ENCODE assay signal across 22 mouse cellular contexts in genomic region chr19:45329039-45329438, GRCm38 (mm10). TPM values are rescaled to one million over a fixed set of nuclear protein-coding genes. Genes with fewer than 3 reads are reported as not detected.
A peak's percentile ranks its signal among the peaks of the same experiment; 100 is the strongest.
DNase-seq lines count a peak whose midpoint lies in the region; ATAC-seq and TF ChIP-seq lines count a peak whose summit lies in the region.
"Had no signal": no experiment of that assay in that cellular context is flagged by ENCODE, and none has a peak within 500 bp of the region (broad histone marks: within the 10 kb centered on the region; RNA-seq: fewer than 3 reads in every experiment).

No protein-coding gene starts in this region.

- no peak overlapping the region for H3K4me3 ChIP-seq in heart, embryonic 10.5 days
- H3K4me3 ChIP-seq in midbrain, embryonic 11.5 days (ENCODE audit: low read depth, low read length): no peak overlapping the region
- no peak overlapping the region for H3K4me3 ChIP-seq in midbrain, postnatal 0 days (ENCODE audit: low read depth, low read length)
- no peak overlapping the region for H3K4me3 ChIP-seq in neural tube, embryonic 12.5 days
- no peak overlapping the region for H3K4me3 ChIP-seq in forebrain, embryonic 15.5 days
- H3K4me3 ChIP-seq: embryonic facial prominence, embryonic 12.5 days; hindbrain, embryonic 15.5 days; limb, embryonic 13.5 days; liver, embryonic 15.5 days; myocyte had no signal

- peaks cover 41% of the 10 kb centered on the region for H3K27me3 ChIP-seq in heart, embryonic 10.5 days (ENCODE audit: insufficient read depth, poor library complexity, severe bottlenecking)
- H3K27me3 ChIP-seq in midbrain, embryonic 11.5 days (ENCODE audit: control insufficient read depth, insufficient read depth, low read length): peaks cover 20% of the 10 kb centered on the region
- no peaks in the 10 kb centered on the region for H3K27me3 ChIP-seq in midbrain, postnatal 0 days (ENCODE audit: insufficient read depth, low read length)
- H3K27me3 ChIP-seq in neural tube, embryonic 12.5 days (replicated peaks): no peaks in the 10 kb centered on the region
- H3K27me3 ChIP-seq in forebrain, embryonic 15.5 days: no peaks in the 10 kb centered on the region; the same call in 1 of the 2 replicates

- no peak for TF ChIP-seq CTCF in midbrain, postnatal 0 days (IDR thresholded peaks at IDR 0.05)

- no peak for ATAC-seq in midbrain, embryonic 11.5 days (ENCODE audit: low FRiP score)
- no peak for ATAC-seq in midbrain, postnatal 0 days (ENCODE audit: low FRiP score)
- no peak for ATAC-seq in neural tube, embryonic 12.5 days (ENCODE audit: low FRiP score, low read depth)
- no peak for ATAC-seq in forebrain, embryonic 15.5 days (replicated peaks)

- 32% methylated on average over 3 of the region's 3 CpGs for WGBS in heart, embryonic 10.5 days
- WGBS in midbrain, embryonic 11.5 days: 27% methylated on average over 3 of the region's 3 CpGs
- 40% methylated on average over 3 of the region's 3 CpGs for WGBS in midbrain, postnatal 0 days
- WGBS in neural tube, embryonic 12.5 days: 48% methylated on average over 3 of the region's 3 CpGs
- 65% methylated on average over 3 of the region's 3 CpGs for WGBS in forebrain, embryonic 15.5 days

- H3K4me1 ChIP-seq in heart, embryonic 10.5 days: peaks cover 23% of the 10 kb centered on the region
- peaks cover 6% of the 10 kb centered on the region for H3K4me1 ChIP-seq in midbrain, embryonic 11.5 days (ENCODE audit: control insufficient read depth, insufficient read depth, low read length)
- 0 out of 2 replicates have a peak, but pooled peaks cover 3% of the 10 kb centered on the region for H3K4me1 ChIP-seq in midbrain, postnatal 0 days (ENCODE audit: insufficient read depth, low read length)
- peaks cover 30% of the 10 kb centered on the region for H3K4me1 ChIP-seq in neural tube, embryonic 12.5 days
- peaks cover 19% of the 10 kb centered on the region for H3K4me1 ChIP-seq in forebrain, embryonic 15.5 days
- H3K4me1 ChIP-seq: liver, embryonic 15.5 days had no signal

- peak; percentile 95 for DNase-seq in heart, adult 11 months
- DNase-seq in heart, embryonic 10.5 days (ENCODE audit: low spot score): no peak
- peak; percentile 86 for DNase-seq in midbrain, embryonic 11.5 days (ENCODE audit: low spot score, missing footprints)
- DNase-seq in midbrain, postnatal 0 days (ENCODE audit: low spot score): no peak
- DNase-seq in gastrocnemius, postnatal 14 days: peak; percentile 64
- no peak for DNase-seq in lung, postnatal 10 days
- DNase-seq: adrenal gland, postnatal 14 days; cerebellum, adult 11-12 months; forebrain, postnatal 0 days; kidney, adult 11 months; kidney, postnatal 10 days; layer of hippocampus, adult 9-11 months; lung, postnatal 14 days; right cerebral cortex, postnatal 25 days; thymus, postnatal 14 days had no signal

- no peak overlapping the region for H3K27ac ChIP-seq in heart, embryonic 10.5 days
- no peak overlapping the region for H3K27ac ChIP-seq in midbrain, embryonic 11.5 days (ENCODE audit: low read depth, low read length)
- no peak overlapping the region for H3K27ac ChIP-seq in midbrain, postnatal 0 days (ENCODE audit: low read depth, low read length)
- H3K27ac ChIP-seq in neural tube, embryonic 12.5 days: peak overlapping the region; percentile 54
- no peak overlapping the region for H3K27ac ChIP-seq in forebrain, embryonic 15.5 days (replicated peaks)
- H3K27ac ChIP-seq: embryonic facial prominence, embryonic 12.5 days; limb, embryonic 13.5 days; liver, embryonic 15.5 days had no signal

- H3K9me3 ChIP-seq in heart, embryonic 10.5 days: no peaks in the 10 kb centered on the region
- H3K9me3 ChIP-seq in midbrain, embryonic 11.5 days (ENCODE audit: control insufficient read depth, low read length): no peaks in the 10 kb centered on the region
- H3K9me3 ChIP-seq in midbrain, postnatal 0 days (ENCODE audit: low read length): no peaks in the 10 kb centered on the region
- no peaks in the 10 kb centered on the region for H3K9me3 ChIP-seq in neural tube, embryonic 12.5 days
- no peaks in the 10 kb centered on the region for H3K9me3 ChIP-seq in forebrain, embryonic 15.5 days
- H3K9me3 ChIP-seq: embryonic facial prominence, embryonic 12.5 days; hindbrain, embryonic 15.5 days; limb, embryonic 13.5 days; liver, embryonic 15.5 days had no signal

- no peaks in the 10 kb centered on the region for H3K36me3 ChIP-seq in heart, embryonic 10.5 days
- no peaks in the 10 kb centered on the region for H3K36me3 ChIP-seq in midbrain, embryonic 11.5 days (ENCODE audit: control insufficient read depth, insufficient read depth, low read length)
- H3K36me3 ChIP-seq in midbrain, postnatal 0 days (ENCODE audit: insufficient read depth, low read length): no peaks in the 10 kb centered on the region
- H3K36me3 ChIP-seq in neural tube, embryonic 12.5 days: no peaks in the 10 kb centered on the region
- H3K36me3 ChIP-seq in forebrain, embryonic 15.5 days: no peaks in the 10 kb centered on the region
- H3K36me3 ChIP-seq: embryonic facial prominence, embryonic 12.5 days; hindbrain, embryonic 15.5 days; limb, embryonic 13.5 days; liver, embryonic 15.5 days had no signal

- H3K9ac ChIP-seq in midbrain, embryonic 11.5 days (ENCODE audit: low read length): no peak overlapping the region
- no peak overlapping the region for H3K9ac ChIP-seq in midbrain, postnatal 0 days (replicated peaks; ENCODE audit: low read length, poor library complexity, severe bottlenecking)
- no peak overlapping the region for H3K9ac ChIP-seq in neural tube, embryonic 12.5 days
- H3K9ac ChIP-seq in forebrain, embryonic 15.5 days (replicated peaks): no peak overlapping the region
- H3K9ac ChIP-seq: embryonic facial prominence, embryonic 12.5 days; forebrain, postnatal 0 days; hindbrain, embryonic 15.5 days; limb, embryonic 13.5 days; liver, embryonic 15.5 days had no signal

- H3K4me2 ChIP-seq in midbrain, embryonic 11.5 days: no peak overlapping the region
- no peak overlapping the region for H3K4me2 ChIP-seq in midbrain, postnatal 0 days (ENCODE audit: low read depth, low read length, poor library complexity, severe bottlenecking)
- peak overlapping the region; percentile 44; the same call in 1 of the 2 replicates for H3K4me2 ChIP-seq in neural tube, embryonic 12.5 days (replicated peaks)
- H3K4me2 ChIP-seq in forebrain, embryonic 15.5 days (replicated peaks): no peak overlapping the region
- H3K4me2 ChIP-seq: liver, embryonic 15.5 days had no signal

- intact Hi-C loops in gastrocnemius, postnatal 14 days (cut with DNase I; ENCODE audit: low total_unique reads): no loop called here

RNA-seq across cellular contexts. Expression of gene Btrc, which starts 34.5 kb away (rescaled TPM):
- 46.9 and 47.8 TPM in 2 replicates for polyA plus RNA-seq in heart, embryonic 10.5 days (2016; fragmentation: Nextera tagmentation; extraction: Ambion mirVana)
- 49.5 and 58.7 TPM in 2 replicates for polyA plus RNA-seq in midbrain, embryonic 11.5 days (2014; fragmentation: Nextera tagmentation; extraction: Ambion mirVana)
- 60.1 and 66.6 TPM in 2 replicates for total RNA-seq in midbrain, postnatal 0 days (2014; rRNA removed)
- 51.4 and 52.8 TPM in 2 replicates for polyA plus RNA-seq in midbrain, postnatal 0 days (2015; fragmentation: Nextera tagmentation; extraction: Ambion mirVana)
- 10 to 100 TPM; 27.1 to 28.1 TPM for total RNA-seq in gastrocnemius, postnatal 14 days (2021)
- polyA plus RNA-seq in neural tube, embryonic 12.5 days (2016; fragmentation: Nextera tagmentation; extraction: Ambion mirVana): 70.0 and 70.5 TPM in 2 replicates
- 52.9 and 63.7 TPM in 2 replicates for polyA plus RNA-seq in forebrain, embryonic 15.5 days (2015; fragmentation: Nextera tagmentation; extraction: Ambion mirVana)

Comparison
In these comparisons a context has a peak if more than half of its experiments do, and no peak if none do; other contexts are left out.
1. DNase-seq: peak in heart, adult 11 months (single experiment), midbrain, embryonic 11.5 days (single experiment) and gastrocnemius, postnatal 14 days (single experiment); none in heart, embryonic 10.5 days (single experiment), midbrain, postnatal 0 days (single experiment) and lung, postnatal 10 days (single experiment).